Mouse (Mus musculus) embryonic facial prominence, embryonic 10.5 days (tissue): ENCODE results near the gene Lrp10. TPM values are rescaled to one million over a fixed set of nuclear protein-coding genes. Genes with fewer than 3 reads are reported as not detected.

ENCODE experiments used
- DNase-seq: peaks from one replicate; pipeline ENCODE4 v3.0.0-alpha.2; 2017; ENCODE audit warnings: low spot score
- H3K27ac ChIP-seq: fragments of 300-500 bp; sonication (generic); replicated peaks from 2 replicates; pipeline ENCODE4 v1.5.1; 2016; ENCODE audit warnings: mild to moderate bottlenecking
- H3K27me3 ChIP-seq: fragments of 300-500 bp; sonication (generic); replicated peaks from 2 replicates; pipeline ENCODE4 v1.6.1; 2016; ENCODE audit warnings: low read depth, mild to moderate bottlenecking; ENCODE audit not compliant: poor library complexity, severe bottlenecking
- H3K36me3 ChIP-seq: fragments of 300-500 bp; sonication (generic); replicated peaks from 2 replicates; pipeline ENCODE4 v1.6.1; 2016; ENCODE audit warnings: mild to moderate bottlenecking, moderate library complexity
- H3K4me1 ChIP-seq: fragments of 300-500 bp; sonication (generic); 2 replicates; pipeline ENCODE4 v1.6.1; 2016
- H3K4me3 ChIP-seq: fragments of 300-500 bp; sonication (generic); 2 replicates; pipeline ENCODE4 v1.5.1; 2016; ENCODE audit warnings: mild to moderate bottlenecking, moderate library complexity
- H3K9me3 ChIP-seq: fragments of 300-500 bp; sonication (generic); 2 replicates; pipeline ENCODE4 v1.6.1; 2016; ENCODE audit warnings: mild to moderate bottlenecking
- WGBS: fragments of 180-500 bp; shearing (Covaris S2); methylation state at CpG from one replicate; pipeline ENCODE4 v1.1.7; 2016; 5-methylcytosine and 5-hydroxymethylcytosine counted together
- polyA plus RNA-seq: library from polyadenylated mRNA; unstranded; fragments of >200 nt; fragmentation: Nextera tagmentation; extraction: Ambion mirVana; gene quantifications from 2 replicates; pipeline ENCODE4 v1.2.1, GENCODE M21; 2016

Lrp10 gene
- polyA plus RNA-seq, 1 experiment from 2014 or later = 23.2 TPM

GRCm38 (mm10) chr14:54428421-54428820, 35.5 kb upstream of the Lrp10 start:
- no peak for DNase-seq
- Histone ChIP-seq H3K36me3 (peaks cover 18% of the 10 kb centered on the region), H3K9me3 (no peaks in the 10 kb centered on the region), H3K27me3 (peaks cover 26% of the 10 kb centered on the region), H3K4me1 (peaks cover 54% of the 10 kb centered on the region), H3K27ac (no peak overlapping the region), H3K4me3 (no peak overlapping the region)
- WGBS = 94% methylated on average over 5 of the region's 5 CpGs

- no peaks in the 10 kb centered on the region for H3K9me3 ChIP-seq
- peaks cover 18% of the 10 kb centered on the region for H3K36me3 ChIP-seq
- peak overlapping the region; percentile 8; the same call in 1 of the 2 replicates for H3K4me3 ChIP-seq
- H3K27ac ChIP-seq = peak overlapping the region; percentile 35; the same call in 1 of the 2 replicates
- H3K4me1 ChIP-seq = peaks cover 65% of the 10 kb centered on the region
- no peak for DNase-seq
- H3K27me3 ChIP-seq = peaks cover 29% of the 10 kb centered on the region
- 71% methylated on average over 7 of the region's 7 CpGs for WGBS
Observed at GRCm38 (mm10) chr14:54429332-54430093, 34.4 kb upstream of the Lrp10 start.

GRCm38 (mm10) chr14:54430406-54431145, 33.4 kb upstream of the Lrp10 start:
- Histone ChIP-seq H3K36me3 (peaks cover 24% of the 10 kb centered on the region), H3K4me1 (peaks cover 72% of the 10 kb centered on the region), H3K4me3 (peak overlapping the region; percentile 88), H3K9me3 (no peaks in the 10 kb centered on the region), H3K27me3 (peaks cover 29% of the 10 kb centered on the region), H3K27ac (peak overlapping the region; percentile 98)
- 5% methylated on average over 18 of the region's 18 CpGs for WGBS
- DNase-seq = peak; percentile 54

- Histone ChIP-seq H3K27me3 (peaks cover 29% of the 10 kb centered on the region), H3K27ac (peak within 1 kb of the TSS; percentile 98), H3K36me3 (peaks cover 33% of the 10 kb centered on the region), H3K9me3 (no peaks in the 10 kb centered on the region), H3K4me1 (peaks cover 66% of the 10 kb centered on the region), H3K4me3 (peak within 1 kb of the TSS; percentile 88)
- WGBS = 1% methylated on average over 49 of the region's 49 CpGs
- peak; percentile 87 for DNase-seq
Observed at GRCm38 (mm10) chr14:54431334-54432077, 32.4 kb upstream of the Lrp10 start, which contains the start of gene Mmp14. Gene Mmp14 (plus strand): TSS chr14:54431612.

GRCm38 (mm10) chr14:54432078-54432836, 31.7 kb upstream of the Lrp10 start:
- DNase-seq = peak; percentile 73
- H3K9me3 ChIP-seq = no peaks in the 10 kb centered on the region
- H3K4me1 ChIP-seq = peaks cover 65% of the 10 kb centered on the region
- H3K36me3 ChIP-seq = peaks cover 41% of the 10 kb centered on the region
- H3K27me3 ChIP-seq = peaks cover 29% of the 10 kb centered on the region
- H3K27ac ChIP-seq = peak overlapping the region; percentile 98
- 2% methylated on average over 54 of the region's 54 CpGs for WGBS
- H3K4me3 ChIP-seq = peak overlapping the region; percentile 88

GRCm38 (mm10) chr14:54432837-54433830, 30.8 kb upstream of the Lrp10 start:
- Histone ChIP-seq H3K27ac (peak overlapping the region; percentile 98), H3K4me3 (peak overlapping the region; percentile 88), H3K9me3 (no peaks in the 10 kb centered on the region), H3K4me1 (peaks cover 59% of the 10 kb centered on the region), H3K36me3 (peaks cover 49% of the 10 kb centered on the region), H3K27me3 (peaks cover 29% of the 10 kb centered on the region)
- DNase-seq = peak; percentile 34
- WGBS = 42% methylated on average over 17 of the region's 17 CpGs

- no peak for DNase-seq
- H3K27ac ChIP-seq = peak overlapping the region; percentile 98; the same call in 1 of the 2 replicates
- WGBS = 68% methylated on average over 12 of the region's 12 CpGs
Observed at GRCm38 (mm10) chr14:54433941-54434531, 29.9 kb upstream of the Lrp10 start.

GRCm38 (mm10) chr14:54435194-54435918, 28.6 kb upstream of the Lrp10 start:
- no peak for DNase-seq
- H3K27me3 ChIP-seq = peaks cover 25% of the 10 kb centered on the region
- no peak overlapping the region for H3K27ac ChIP-seq
- H3K36me3 ChIP-seq = peaks cover 53% of the 10 kb centered on the region
- 87% methylated on average over 11 of the region's 11 CpGs for WGBS
- H3K4me1 ChIP-seq = peaks cover 58% of the 10 kb centered on the region
- H3K4me3 ChIP-seq = no peak overlapping the region
- no peaks in the 10 kb centered on the region for H3K9me3 ChIP-seq

More at GRCm38 (mm10) chr14:54433941-54434531, 29.9 kb upstream of the Lrp10 start:
- peaks cover 29% of the 10 kb centered on the region for H3K27me3 ChIP-seq
- H3K4me1 ChIP-seq = peaks cover 59% of the 10 kb centered on the region
- H3K4me3 ChIP-seq = peak overlapping the region; percentile 88
- H3K9me3 ChIP-seq = no peaks in the 10 kb centered on the region
- peaks cover 49% of the 10 kb centered on the region for H3K36me3 ChIP-seq

- Histone ChIP-seq H3K27me3 (no peaks in the 10 kb centered on the region), H3K4me3 (no peak overlapping the region), H3K9me3 (no peaks in the 10 kb centered on the region), H3K27ac (no peak overlapping the region), H3K36me3 (peaks cover 68% of the 10 kb centered on the region), H3K4me1 (peaks cover 54% of the 10 kb centered on the region)
- DNase-seq = no peak
- WGBS = 87% methylated on average over 12 of the region's 12 CpGs
Observed at GRCm38 (mm10) chr14:54439155-54439554, 24.8 kb upstream of the Lrp10 start.

GRCm38 (mm10) chr14:54439610-54440009, 24.3 kb upstream of the Lrp10 start:
- H3K4me3 ChIP-seq = no peak overlapping the region
- peaks cover 52% of the 10 kb centered on the region for H3K4me1 ChIP-seq
- no peaks in the 10 kb centered on the region for H3K9me3 ChIP-seq
- peaks cover 68% of the 10 kb centered on the region for H3K36me3 ChIP-seq
- H3K27ac ChIP-seq = no peak overlapping the region; the same call in 1 of the 2 replicates
- 0 out of 2 replicates have a peak, but pooled peaks cover 3% of the 10 kb centered on the region for H3K27me3 ChIP-seq
- WGBS = 69% methylated on average over 7 of the region's 7 CpGs
- DNase-seq = no peak
